Mouse (Mus musculus) liver, embryonic 11.5 days (tissue): ENCODE measurements at regions not wholly inside any gene's neighbourhood (a gene's known extent, or its start where the extent isn't known, plus 50 kb on each side); places are given as distances from the start of the nearest gene placed in this dataset.

ENCODE experiments used
- ATAC-seq: fragments of 200-750 bp; cut with Nextera tagmentation; replicated peaks from 2 replicates; pipeline ENCODE4 v1.8.0; 2017; ENCODE audit warnings: moderate number of reproducible peaks, mild to moderate bottlenecking, moderate TSS enrichment, moderate library complexity; ENCODE audit not compliant: low FRiP score
- DNase-seq: peaks from one replicate; pipeline ENCODE4 v3.0.0-alpha.2; 2017; ENCODE audit warnings: low spot score
- H3K27ac ChIP-seq: fragments of 300-500 bp; sonication (generic); 2 replicates; pipeline ENCODE4 v1.5.1; 2014; ENCODE audit warnings: mild to moderate bottlenecking, low read depth, low read length, control low read depth
- H3K27me3 ChIP-seq: fragments of 300-500 bp; sonication (generic); replicated peaks from 2 replicates; pipeline ENCODE4 v1.6.1; 2014; ENCODE audit warnings: low read length, mixed read lengths; ENCODE audit not compliant: control insufficient read depth, insufficient read depth
- H3K36me3 ChIP-seq: fragments of 300-500 bp; sonication (generic); 2 replicates; pipeline ENCODE4 v1.6.1; 2014; ENCODE audit warnings: mild to moderate bottlenecking, low read length, moderate library complexity, mixed read lengths; ENCODE audit not compliant: control insufficient read depth, insufficient read depth
- H3K4me1 ChIP-seq: fragments of 300-500 bp; sonication (generic); replicated peaks from 2 replicates; pipeline ENCODE4 v1.6.1; 2014; ENCODE audit warnings: low read length, mixed read lengths; ENCODE audit not compliant: control insufficient read depth, insufficient read depth
- H3K4me2 ChIP-seq: fragments of 300-500 bp; sonication (generic); 2 replicates; pipeline ENCODE4 v1.6.1; 2014; ENCODE audit warnings: mild to moderate bottlenecking, control low read depth, moderate library complexity
- H3K4me3 ChIP-seq: fragments of 300-500 bp; sonication (generic); 2 replicates; pipeline ENCODE4 v1.5.1; 2014; ENCODE audit warnings: low read depth, low read length, control low read depth
- H3K9ac ChIP-seq: fragments of 300-500 bp; sonication (generic); 2 replicates; pipeline ENCODE4 v1.6.1; 2014; ENCODE audit warnings: low read depth, low read length, control low read depth
- H3K9me3 ChIP-seq: fragments of 300-500 bp; sonication (generic); 2 replicates; pipeline ENCODE4 v1.6.1; 2016; ENCODE audit warnings: low read length, inconsistent platforms, mixed read lengths; ENCODE audit not compliant: control insufficient read depth
- WGBS: fragments of 180-500 bp; shearing (Covaris S2); extraction: QIAGEN DNeasy Blood & Tissue Kit; methylation state at CpG from one replicate; pipeline ENCODE4 v1.1.7; 2014; 5-methylcytosine and 5-hydroxymethylcytosine counted together

GRCm38 (mm10) chr10:53440251-53440650 is 60.5 kb upstream of the Cep85l start:
- no peak overlapping the region for H3K9ac ChIP-seq
- no peak overlapping the region for H3K4me3 ChIP-seq
- 72% methylated on average over 1 of the region's 1 CpGs for WGBS
- H3K4me1 ChIP-seq, result peaks cover 10% of the 10 kb centered on the region
- no peaks in the 10 kb centered on the region for H3K36me3 ChIP-seq
- H3K27me3 ChIP-seq, result no peaks in the 10 kb centered on the region
- no peak for ATAC-seq
- H3K27ac ChIP-seq, result no peak overlapping the region
- no peak for DNase-seq
- no peaks in the 10 kb centered on the region for H3K9me3 ChIP-seq
- H3K4me2 ChIP-seq, result no peak overlapping the region

GRCm38 (mm10) chr10:53438388-53438787 is 58.6 kb upstream of the Cep85l start:
- ATAC-seq, result no peak
- no peak for DNase-seq
- Histone ChIP-seq H3K27me3 (no peaks in the 10 kb centered on the region), H3K4me3 (no peak overlapping the region), H3K27ac (no peak overlapping the region), H3K9me3 (no peaks in the 10 kb centered on the region), H3K4me1 (peaks cover 20% of the 10 kb centered on the region), H3K4me2 (no peak overlapping the region), H3K9ac (no peak overlapping the region), H3K36me3 (no peaks in the 10 kb centered on the region)
- WGBS, result 50% methylated on average over 4 of the region's 4 CpGs

- Histone ChIP-seq H3K36me3 (no peaks in the 10 kb centered on the region), H3K4me1 (peaks cover 20% of the 10 kb centered on the region), H3K27me3 (no peaks in the 10 kb centered on the region), H3K4me3 (no peak overlapping the region), H3K27ac (no peak overlapping the region), H3K4me2 (no peak overlapping the region), H3K9me3 (no peaks in the 10 kb centered on the region), H3K9ac (no peak overlapping the region)
- ATAC-seq, result no peak
- 60% methylated on average over 4 of the region's 4 CpGs for WGBS
- DNase-seq, result no peak
Observed at GRCm38 (mm10) chr10:53437724-53438123, 58.0 kb upstream of the Cep85l start.

GRCm38 (mm10) chr10:53436023-53436475 is 56.3 kb upstream of the Cep85l start:
- Histone ChIP-seq H3K9ac (no peak overlapping the region; the same call in 1 of the 2 replicates), H3K36me3 (no peaks in the 10 kb centered on the region), H3K9me3 (no peaks in the 10 kb centered on the region), H3K4me2 (peak overlapping the region; percentile 38; the same call in 1 of the 2 replicates), H3K4me3 (no peak overlapping the region), H3K27ac (peak overlapping the region; percentile 90), H3K4me1 (peaks cover 20% of the 10 kb centered on the region), H3K27me3 (no peaks in the 10 kb centered on the region)
- 76% methylated on average over 8 of the region's 8 CpGs for WGBS
- ATAC-seq, result peak; percentile 58
- DNase-seq, result no peak

- peak overlapping the region; percentile 6; the same call in 1 of the 2 replicates for H3K9ac ChIP-seq
- H3K36me3 ChIP-seq, result no peaks in the 10 kb centered on the region
- H3K4me2 ChIP-seq, result peak overlapping the region; percentile 41
- DNase-seq, result peak; percentile 73
- no peaks in the 10 kb centered on the region for H3K9me3 ChIP-seq
- 43% methylated on average over 14 of the region's 14 CpGs for WGBS
- no peaks in the 10 kb centered on the region for H3K27me3 ChIP-seq
- peak overlapping the region; percentile 90 for H3K27ac ChIP-seq
- ATAC-seq, result peak; percentile 91
- no peak overlapping the region for H3K4me3 ChIP-seq
- H3K4me1 ChIP-seq, result peaks cover 20% of the 10 kb centered on the region
Observed at GRCm38 (mm10) chr10:53435181-53435874, 55.6 kb upstream of the Cep85l start.

GRCm38 (mm10) chr10:53434376-53435171 is 54.8 kb upstream of the Cep85l start:
- H3K4me1 ChIP-seq, result peaks cover 20% of the 10 kb centered on the region
- no peak overlapping the region; the same call in 1 of the 2 replicates for H3K4me2 ChIP-seq
- no peaks in the 10 kb centered on the region for H3K36me3 ChIP-seq
- H3K9me3 ChIP-seq, result no peaks in the 10 kb centered on the region
- H3K27me3 ChIP-seq, result no peaks in the 10 kb centered on the region
- H3K4me3 ChIP-seq, result no peak overlapping the region
- 0 out of 2 replicates have a peak, but pooled peaks have one; percentile 3 for ATAC-seq
- H3K27ac ChIP-seq, result peak overlapping the region; percentile 90; the same call in 1 of the 2 replicates
- DNase-seq, result no peak
- peak overlapping the region; percentile 6; the same call in 1 of the 2 replicates for H3K9ac ChIP-seq
- 71% methylated on average over 13 of the region's 13 CpGs for WGBS

- H3K9ac ChIP-seq, result no peak overlapping the region
- H3K27me3 ChIP-seq, result no peaks in the 10 kb centered on the region
- no peak overlapping the region for H3K4me3 ChIP-seq
- no peak overlapping the region for H3K27ac ChIP-seq
- H3K4me2 ChIP-seq, result no peak overlapping the region
- 69% methylated on average over 2 of the region's 2 CpGs for WGBS
- ATAC-seq, result no peak
- no peaks in the 10 kb centered on the region for H3K9me3 ChIP-seq
- DNase-seq, result no peak
- H3K36me3 ChIP-seq, result no peaks in the 10 kb centered on the region
- peaks cover 17% of the 10 kb centered on the region for H3K4me1 ChIP-seq
Observed at GRCm38 (mm10) chr10:53432794-53433193, 53.0 kb upstream of the Cep85l start.

GRCm38 (mm10) chr10:53429539-53430344 is 50.0 kb upstream of the Cep85l start:
- H3K4me2 ChIP-seq, result no peak overlapping the region
- no peak overlapping the region for H3K4me3 ChIP-seq
- no peaks in the 10 kb centered on the region for H3K27me3 ChIP-seq
- H3K4me1 ChIP-seq, result peaks cover 7% of the 10 kb centered on the region
- no peak for DNase-seq
- H3K27ac ChIP-seq, result no peak overlapping the region
- no peak overlapping the region for H3K9ac ChIP-seq
- no peaks in the 10 kb centered on the region for H3K36me3 ChIP-seq
- H3K9me3 ChIP-seq, result no peaks in the 10 kb centered on the region; the same call in 1 of the 2 replicates
- ATAC-seq, result no peak
- WGBS, result 74% methylated on average over 7 of the region's 7 CpGs
